Mouse (Mus musculus): Measurements from ENCODE around the gene Rnf182.
A peak's percentile ranks its signal among the peaks of the same experiment; 100 is the strongest.

Rnf182 gene

DNA sequence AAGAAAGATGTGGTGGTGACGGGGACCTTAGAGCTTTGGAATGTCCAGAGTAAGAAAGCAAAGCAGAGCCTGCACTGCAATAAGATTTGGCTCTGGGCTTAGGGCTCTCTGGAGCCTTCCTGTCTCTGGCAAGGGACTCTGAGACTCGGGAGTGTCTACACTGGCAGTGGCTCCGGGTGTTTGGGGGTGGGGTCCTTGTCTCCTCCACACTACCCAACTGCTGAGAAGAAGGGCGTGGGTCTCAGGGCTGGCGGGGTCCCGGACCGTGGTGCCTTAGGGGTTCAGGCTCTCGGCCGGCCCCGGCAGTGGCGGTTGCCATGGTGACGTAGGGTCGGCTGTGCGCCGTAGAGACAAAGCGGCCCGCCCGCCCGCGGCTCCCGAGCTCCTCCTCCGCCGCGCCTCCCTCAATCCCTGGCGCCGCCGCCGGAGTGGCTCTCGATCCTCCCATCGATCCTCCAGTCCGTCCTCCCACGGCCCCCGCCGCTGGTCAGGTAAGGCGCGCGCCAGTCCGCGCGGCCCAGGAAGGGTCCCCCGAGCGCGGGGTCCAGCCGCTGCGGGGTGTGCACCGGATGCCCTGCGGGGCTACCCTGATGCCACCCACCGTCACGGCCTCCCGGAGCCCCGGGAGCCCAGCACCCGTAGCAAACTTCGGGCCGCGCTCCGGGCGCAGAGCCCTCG lies at the start of gene Rnf182:
TSS of gene Rnf182 (plus strand) at position 134 of the 678 bp plus-strand sequence.
- DNase-seq (ENCODE audit: low spot score in 2 of 2), result peak; percentile 39 to 54

DNA sequence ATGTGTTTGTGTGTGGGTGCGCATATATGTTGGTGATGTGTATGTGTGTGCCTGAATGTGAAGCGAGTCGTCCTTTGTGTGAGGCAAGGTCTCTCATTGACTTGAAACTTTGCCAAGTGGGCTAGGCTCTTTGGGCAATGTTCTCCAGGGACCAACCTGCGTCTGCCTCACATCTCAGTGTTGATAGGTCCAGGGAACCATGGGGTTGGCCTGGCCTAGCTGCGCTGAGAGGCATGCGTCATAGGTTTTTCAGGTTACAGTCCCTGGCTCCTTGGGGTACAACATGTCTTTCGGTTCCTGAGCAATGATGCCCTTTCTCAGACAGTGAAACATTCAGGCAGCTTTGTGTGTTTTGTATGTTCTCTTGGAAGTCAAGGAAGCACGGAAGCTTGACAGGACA lies 49.3 kb upstream of the Rnf182 start:
- DNase-seq (ENCODE audit: low spot score in 2 of 2), result no peak

DNA sequence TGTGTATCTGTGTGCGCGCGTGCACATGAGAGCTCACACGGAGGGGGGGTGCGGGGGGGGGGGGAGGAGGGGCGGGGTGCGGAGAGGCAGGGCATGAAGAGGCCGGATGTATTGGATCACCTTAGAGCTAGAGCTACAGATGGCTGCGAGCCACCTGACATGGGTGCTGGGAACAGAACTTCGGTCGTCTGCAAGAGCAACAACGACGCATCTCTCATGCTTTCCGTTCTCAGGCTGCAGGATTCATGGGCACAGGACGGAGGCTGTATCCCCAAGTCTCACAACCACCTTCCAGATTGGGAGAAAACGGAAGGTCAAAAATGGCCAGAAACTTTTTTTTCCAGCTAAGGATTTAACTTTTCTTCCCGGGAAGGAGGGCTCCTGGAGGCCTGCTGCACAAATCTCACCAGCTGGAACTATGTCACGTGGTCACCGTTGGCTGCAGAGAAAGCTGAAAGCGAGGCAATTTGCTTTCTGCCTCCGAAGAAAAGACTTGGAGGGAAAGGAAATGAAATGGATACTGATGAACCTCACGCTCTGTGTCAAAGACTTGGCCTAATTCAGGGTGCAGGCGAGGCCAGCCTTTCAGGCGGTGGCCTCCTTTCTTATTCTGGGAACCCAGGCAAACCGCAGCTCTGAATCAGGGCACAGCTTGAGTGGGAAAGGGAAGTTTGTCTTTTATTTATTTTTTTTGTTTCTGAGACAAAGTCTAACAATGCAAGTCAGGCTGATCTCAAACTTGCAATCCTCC lies 48.2 kb upstream of the Rnf182 start:
- no peak for DNase-seq (ENCODE audit: low spot score in 2 of 2)

DNA sequence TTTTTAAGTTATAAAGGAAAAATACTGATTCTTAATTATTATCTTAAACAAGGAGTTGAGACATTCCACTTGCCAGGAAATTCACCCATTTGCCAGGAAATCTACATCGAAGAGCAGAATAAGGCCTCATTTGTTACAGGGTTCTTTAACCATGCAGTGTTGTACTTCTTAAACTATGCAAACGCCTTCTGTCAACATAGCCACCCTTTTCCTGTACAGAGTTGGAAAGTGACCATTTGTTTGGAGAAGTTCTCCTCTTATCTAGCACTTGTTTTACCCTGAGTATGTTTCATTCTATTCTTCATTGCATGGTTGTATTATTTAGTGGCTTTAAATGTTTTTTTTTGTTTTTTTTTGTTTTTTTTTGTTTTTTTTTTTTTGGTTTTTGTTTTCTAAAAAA lies 41.5 kb upstream of the Rnf182 start:
- DNase-seq (ENCODE audit: low spot score in 2 of 2), result no peak

DNA sequence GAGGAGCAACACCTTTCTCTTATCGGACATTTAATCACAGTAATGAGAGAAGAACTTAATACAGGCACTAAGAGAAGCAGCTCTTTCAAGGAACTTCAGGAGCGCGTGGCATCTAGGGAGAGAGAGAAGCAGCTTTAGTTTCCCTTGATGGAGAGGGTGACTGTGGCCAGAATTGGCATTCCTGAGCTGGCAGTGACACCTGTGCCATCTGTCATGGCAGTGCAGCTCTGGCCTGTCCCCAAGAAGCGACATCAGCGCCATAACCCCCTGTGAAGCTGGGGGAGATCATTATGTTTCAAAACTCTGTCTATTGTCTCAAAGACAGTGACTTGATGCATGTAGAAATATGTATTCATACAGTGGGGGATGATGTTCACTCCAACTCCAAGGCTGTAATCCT lies 40.1 kb upstream of the Rnf182 start:
- no peak for DNase-seq (ENCODE audit: low spot score in 2 of 2)

DNA sequence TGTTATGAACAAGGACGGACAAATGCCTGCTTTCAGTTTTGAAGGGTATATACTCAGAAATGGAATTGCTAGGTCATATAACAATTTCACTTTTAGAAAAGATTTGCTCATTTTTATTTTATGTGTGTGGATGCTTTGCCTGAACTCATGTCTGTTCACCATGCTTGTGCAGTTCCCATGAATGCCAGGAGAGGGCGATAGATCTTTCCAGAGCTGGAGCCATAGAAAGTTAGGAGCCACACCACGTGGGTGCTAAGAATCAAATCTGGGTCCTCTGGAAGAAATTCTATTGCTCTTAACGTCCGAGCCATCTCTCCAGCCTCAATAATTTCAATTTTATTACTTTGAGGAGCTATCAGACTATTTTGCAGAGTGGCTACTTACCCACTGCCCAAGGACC lies 38.3 kb upstream of the Rnf182 start:
- DNase-seq (ENCODE audit: low spot score in 2 of 2), result no peak

DNA sequence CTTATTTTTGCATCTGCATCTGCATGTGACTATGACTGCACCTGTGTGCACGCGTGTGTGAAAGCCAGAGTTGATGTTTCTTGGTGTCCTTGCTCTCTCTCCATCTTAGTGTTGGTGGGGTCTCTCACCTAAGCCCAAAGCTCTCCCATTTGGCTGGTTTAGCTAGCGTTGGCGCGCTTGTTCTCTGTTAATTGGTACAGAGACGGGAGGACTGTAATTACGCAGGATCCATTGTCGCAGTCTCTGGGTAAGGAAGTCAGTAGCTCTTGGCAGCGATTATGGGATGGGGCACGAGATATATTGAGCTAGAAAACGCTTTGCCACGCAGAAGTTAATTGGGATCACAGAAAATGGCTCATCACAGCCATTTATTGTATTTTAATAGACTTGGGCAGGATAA lies 37.7 kb upstream of the Rnf182 start:
- DNase-seq (ENCODE audit: low spot score in 2 of 2), result no peak

DNA sequence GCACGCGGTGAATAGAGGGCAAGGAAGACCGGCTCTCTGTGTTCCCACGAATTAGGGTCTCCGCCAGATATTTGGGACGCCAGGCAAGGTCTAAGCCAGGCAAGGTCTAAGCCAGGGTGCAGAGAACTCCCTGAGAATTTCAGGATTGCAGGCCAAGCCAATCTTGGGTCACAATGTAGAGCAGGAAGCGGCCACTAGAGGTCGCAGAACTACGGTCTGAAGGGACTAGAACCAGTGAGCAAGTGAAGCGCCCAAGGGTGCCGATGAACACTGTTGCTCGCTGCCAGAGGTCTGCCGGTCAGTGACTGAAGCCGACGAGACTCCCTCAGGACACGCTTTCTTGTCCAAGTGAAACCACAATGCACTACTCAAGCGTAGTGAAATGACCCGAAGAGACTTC lies 35.8 kb upstream of the Rnf182 start:
- peak; percentile 35 to 36 for DNase-seq (ENCODE audit: low spot score in 2 of 2)

DNA sequence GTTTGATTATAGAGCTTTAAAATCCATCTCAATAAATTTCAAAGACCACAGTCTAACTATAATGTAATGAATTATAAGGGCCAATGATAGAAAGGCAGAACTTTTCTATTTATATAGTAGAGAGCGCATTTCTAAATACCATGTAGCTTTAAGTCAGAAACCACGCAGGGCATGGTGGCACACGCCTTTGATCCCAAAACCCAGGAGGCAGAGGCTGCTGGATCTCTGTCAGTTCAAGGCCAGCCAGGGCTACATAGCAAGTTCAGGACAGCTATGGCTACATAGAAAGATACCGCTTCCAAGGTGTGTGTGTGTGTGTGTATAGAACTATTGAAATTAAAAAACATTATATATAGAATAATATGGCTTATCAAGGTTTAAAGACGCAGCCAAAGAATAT lies 34.8 kb upstream of the Rnf182 start:
- DNase-seq (ENCODE audit: low spot score in 2 of 2), result no peak

DNA sequence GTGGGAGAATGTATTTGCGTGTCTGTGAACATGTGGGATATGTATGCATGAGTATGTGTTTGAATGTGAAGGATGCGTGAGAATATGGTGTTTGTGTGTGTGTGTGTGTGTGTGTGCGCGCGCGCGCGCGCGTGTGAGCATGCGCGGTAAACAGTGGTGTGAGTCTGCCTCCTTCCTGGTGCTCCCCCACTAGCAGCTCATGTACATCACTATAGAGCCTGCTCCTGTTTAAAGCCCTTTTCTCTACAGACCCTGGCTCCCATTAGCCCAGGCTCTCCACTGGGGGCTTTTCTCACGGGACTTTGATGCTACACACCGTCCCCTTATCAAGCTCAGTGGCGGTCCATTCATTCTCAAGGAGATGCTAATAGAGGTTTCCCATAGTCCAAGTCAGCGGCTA lies 32.5 kb upstream of the Rnf182 start:
- DNase-seq (ENCODE audit: low spot score in 2 of 2), result no peak

DNA sequence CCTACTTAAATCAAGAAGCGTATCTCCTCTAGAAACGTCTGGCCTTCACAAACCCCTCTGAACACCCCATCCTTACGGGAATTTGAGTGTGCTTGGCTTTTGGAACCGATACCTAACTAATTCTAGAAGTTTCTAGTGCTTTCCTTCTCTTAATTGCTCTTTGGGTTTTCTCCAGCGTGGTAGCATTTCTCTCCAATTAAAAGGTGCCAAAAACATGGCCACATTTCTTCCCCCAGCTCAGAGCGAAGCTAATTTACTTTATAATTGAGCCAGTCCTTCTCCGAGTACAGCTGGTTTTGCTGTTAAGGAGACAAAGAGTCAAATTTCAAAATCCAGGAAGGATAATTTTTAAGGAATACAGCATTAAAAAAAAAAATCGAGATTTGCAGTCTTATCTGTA lies 32.0 kb upstream of the Rnf182 start:
- DNase-seq (ENCODE audit: low spot score in 2 of 2), result no peak

DNA sequence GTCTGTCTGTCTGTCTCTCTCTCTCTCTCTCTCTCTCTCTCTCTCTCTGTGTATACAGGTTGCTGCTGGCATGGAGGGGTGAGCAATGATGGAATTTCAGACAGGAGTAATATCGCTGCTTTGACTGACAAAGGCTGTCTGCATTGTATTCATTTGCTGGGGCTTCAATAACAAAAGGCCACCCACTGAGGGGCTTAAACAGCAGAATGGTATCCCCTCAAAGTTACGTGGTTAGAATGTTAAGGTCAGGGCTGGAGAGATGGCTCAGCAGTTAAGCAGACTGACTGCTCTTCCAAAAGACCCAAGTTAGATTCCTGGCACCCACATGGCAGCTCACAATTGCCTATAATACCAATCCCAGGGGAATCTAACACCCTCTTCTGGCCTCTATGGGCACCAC lies 30.2 kb upstream of the Rnf182 start:
- DNase-seq (ENCODE audit: low spot score in 2 of 2), result no peak

DNA sequence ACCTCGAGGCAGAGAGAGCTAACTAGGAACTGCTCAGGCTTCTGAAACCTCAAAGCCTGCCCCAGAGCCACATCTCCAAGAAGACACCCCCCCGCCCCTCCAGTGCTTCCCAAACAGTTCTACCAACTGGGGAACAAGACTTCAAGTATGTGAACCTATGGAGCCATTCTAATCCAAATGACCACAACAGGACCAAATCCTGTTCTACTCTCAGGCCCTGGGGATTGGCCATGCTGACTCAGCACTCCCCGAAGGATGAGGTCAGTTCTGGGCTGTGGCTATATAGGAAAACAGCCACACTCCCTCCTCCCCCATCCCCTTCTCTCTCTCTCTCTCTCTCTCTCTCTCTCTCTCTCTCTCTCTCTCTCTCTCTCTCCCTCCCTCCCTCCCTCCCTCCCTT lies 28.5 kb upstream of the Rnf182 start:
- no peak for DNase-seq (ENCODE audit: low spot score in 2 of 2)

DNA sequence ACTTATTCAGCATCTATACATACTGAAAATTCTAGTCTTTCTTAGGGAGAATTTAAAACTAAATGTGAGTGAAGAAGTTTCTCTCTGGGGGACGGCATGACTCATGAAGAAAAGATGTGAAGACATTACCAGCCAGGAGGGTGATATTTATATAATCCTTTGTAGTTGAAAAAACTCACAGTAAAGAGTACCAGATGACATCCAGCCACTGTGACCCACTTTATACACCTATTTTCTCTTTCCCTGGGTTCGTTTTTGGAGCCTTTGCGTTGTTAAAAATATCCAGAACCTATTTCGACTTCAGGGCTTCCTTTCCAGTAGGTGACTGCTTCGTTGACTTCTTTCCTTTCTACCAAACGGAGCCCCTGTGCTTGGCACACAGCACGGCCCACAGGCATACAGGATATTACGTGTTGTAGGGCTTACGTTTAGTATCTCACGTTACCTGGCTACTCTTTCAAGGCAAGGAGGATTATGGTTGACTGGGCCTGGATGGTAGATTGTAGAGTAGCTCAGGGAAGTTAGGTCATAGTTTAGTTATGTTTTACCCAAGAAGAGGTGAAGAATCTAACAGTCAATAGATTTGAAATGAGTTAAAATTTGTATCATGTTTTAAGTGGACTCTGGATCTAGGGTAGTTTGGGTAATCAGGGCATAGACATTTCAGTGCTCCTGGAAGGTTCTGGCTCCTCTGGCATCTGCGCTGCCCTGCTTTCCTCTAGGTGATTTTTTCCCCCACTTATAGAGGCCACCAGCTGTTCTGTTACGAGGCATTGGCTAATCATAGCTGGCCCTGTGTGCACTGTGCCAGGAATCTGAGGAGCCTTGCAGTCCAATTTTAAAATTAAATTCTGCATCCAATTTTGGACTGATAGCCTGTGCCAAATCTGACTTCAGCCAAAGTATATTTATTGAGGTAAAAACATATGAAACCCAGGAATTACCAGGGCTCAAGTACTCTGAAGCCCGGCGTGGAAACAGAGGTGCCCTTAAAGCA lies 27.4 kb upstream of the Rnf182 start:
- DNase-seq (ENCODE audit: low spot score in 2 of 2), result no peak

DNA sequence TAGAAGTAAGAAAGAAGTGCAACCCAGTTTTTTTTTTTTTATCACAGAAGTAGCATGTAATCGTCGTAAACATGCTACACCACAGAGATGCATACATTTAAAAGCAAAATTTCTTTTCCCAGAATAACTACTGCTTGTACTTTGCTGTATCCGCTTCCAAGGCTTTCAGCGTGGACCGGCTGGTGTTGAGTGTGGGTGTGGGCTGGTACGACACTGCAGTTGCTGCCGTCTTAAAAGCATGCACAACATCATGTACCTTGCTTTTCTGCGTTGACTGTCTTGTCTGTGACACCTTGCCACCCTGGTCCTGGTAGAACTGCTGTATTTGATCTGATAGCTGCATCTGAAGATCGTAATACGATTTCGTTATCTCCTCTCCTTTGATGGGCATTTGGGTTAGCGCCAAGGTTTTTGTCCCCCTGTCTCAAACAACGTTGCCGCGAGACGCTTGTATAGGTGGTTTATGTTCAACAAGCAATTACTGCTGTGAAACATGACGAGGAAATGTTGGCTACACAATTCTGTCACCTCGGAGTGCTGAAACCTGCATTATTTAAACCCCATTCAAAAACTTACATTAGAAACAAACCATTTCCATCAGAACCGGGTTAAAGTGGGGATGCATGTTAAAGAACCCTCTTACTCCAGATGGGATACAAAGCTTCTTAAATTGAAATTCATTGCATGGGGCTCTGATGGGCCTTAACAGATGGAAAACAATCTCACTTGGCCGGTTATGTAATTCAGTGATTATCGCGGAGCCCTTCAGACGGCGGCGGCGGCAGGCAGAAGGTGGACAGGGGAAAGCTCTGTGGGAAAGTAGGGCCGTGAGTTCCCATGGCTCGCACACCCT lies 23.5 kb upstream of the Rnf182 start:
- no peak for DNase-seq (ENCODE audit: low spot score in 2 of 2)

DNA sequence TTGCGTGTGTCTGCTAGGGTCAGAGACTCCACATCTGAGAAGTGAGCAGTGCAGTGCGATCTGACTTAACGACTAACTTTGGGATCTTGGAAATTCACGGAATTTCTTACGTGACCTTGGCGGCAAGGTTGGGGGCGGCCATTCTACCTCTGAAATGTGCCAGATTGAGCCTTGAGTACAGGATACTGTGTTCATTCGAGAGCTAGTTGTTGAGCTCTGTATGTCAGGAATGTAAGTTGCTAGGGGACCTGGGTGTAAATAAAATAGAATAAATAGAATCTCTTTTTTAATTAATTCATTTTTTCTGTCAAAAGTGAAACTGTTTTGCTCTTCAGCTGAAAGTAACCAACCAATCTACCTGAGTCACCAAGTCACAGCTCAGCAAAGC lies 22.8 kb upstream of the Rnf182 start:
- DNase-seq (ENCODE audit: low spot score in 2 of 2), result no peak

DNA sequence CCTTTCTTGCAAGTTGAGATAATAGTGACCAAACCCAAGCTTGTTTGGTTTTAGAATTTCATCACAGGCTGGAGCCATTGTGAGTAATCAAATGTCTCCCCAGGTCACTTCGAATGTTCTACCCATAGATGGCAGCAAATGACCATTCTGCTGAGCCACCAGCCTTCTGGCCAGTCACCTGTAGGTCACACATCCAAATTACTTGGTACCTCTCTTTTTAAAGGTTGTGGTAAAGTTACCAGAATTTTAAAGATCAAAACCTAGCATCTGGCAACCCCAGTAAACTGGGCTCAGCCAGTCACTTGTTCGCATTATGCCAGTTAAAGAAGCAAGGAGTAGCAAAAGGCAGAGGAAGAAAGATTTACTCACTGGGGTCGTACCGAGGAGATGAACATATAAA lies 19.6 kb upstream of the Rnf182 start:
- DNase-seq (ENCODE audit: low spot score in 2 of 2), result no peak

DNA sequence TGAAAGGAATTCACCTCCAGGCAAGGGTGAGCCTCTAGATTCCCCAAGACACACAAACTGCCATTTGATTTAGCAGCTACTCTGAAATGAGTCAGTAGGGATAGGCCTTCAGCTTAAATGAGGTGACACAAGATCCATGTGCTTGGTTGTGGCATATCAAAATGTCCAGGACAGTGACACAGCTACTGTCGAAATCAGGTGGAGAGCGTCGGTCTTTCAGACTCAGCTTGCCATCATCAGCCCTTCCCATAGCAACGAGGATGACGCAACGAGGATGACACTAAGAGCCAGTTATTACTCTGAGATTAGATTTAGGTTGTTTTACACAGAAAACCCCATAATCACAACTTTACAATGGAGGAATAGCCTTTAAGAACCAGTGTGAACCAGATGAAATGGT lies 14.5 kb upstream of the Rnf182 start:
- DNase-seq (ENCODE audit: low spot score in 2 of 2), result no peak

DNA sequence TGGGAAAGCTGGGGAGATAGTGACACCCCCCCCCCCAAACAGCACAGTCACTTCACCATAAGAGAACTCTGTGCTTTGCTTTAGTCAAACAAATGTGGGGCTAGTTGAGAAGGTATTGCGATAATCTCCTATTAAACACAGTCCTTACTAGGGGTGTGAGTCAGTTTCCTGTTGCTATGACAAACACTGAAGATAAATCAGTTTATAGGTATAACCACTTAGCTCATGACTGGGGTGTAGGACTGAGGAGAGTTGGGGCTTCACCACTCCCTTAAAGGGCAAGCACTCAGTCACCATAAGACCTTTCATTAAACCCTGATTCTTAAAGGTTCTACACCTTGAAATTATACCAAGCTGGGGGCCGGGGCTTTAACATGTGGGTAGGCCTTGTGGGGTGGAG lies 13.1 kb upstream of the Rnf182 start:
- no peak for DNase-seq (ENCODE audit: low spot score in 2 of 2)

DNA sequence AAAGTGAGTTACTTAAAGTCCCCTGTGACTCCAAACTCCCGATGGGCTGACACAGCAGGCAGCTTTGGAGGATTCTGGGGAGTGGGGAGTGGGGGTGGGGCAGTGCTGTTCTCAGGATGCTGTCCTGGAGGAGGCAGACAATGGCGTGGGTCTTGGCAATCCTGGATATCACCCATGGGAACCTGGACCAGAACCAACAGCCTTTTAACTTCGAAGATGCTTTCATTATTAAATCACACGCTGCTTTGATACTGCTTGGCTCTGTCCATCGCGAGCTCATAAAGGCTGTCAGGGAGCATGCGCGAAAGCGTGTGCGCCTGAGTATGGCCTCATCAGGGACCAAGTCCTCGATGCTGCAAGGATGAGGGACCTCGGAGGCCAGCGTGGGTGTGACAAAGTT lies 12.5 kb upstream of the Rnf182 start:
- no peak for DNase-seq (ENCODE audit: low spot score in 2 of 2)

DNA sequence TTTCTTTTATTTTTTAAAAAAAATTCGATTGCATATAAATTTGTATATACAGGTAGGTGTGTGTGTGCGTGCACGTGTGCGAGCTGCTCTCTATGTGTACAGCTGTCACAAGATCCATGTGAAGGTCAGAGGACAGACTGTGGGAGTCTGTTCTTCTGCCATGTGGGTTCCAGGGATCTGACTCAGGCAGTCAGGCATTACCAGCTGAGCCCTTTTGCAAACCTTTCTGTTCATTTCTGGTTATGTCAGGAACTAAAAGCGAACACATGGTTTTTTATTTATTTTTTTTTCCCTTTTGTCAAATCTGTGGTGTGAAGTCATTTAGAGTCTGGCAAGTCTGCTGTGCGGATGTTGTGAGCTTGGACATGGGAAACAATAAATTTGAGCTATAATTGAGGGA lies 6.7 kb upstream of the Rnf182 start:
- no peak for DNase-seq (ENCODE audit: low spot score in 2 of 2)

DNA sequence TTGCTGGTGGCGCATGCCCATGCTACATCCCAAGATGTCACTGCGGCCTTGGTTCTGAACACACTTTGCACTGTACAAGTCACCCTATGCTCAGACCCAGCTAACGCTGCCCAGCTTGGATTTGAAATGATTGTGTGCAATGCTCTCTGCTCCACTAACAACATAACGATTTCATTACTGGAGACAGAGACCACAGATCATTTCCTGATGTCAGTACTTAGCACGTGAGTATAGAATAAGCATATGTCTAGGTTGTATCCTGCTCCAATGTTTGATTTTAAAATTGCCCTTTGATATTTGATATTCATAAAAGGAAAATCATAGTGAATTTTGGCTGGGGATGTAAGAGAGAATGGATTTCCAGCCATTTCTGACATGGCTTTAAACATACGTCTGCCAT lies 3.5 kb upstream of the Rnf182 start:
- no peak for DNase-seq (ENCODE audit: low spot score in 2 of 2)

Measured in frontal cortex, postnatal 25 days (tissue).